Mouse (Mus musculus): ENCODE results near the gene Dusp5. TPM values are rescaled to one million over a fixed set of nuclear protein-coding genes. Genes with fewer than 3 reads are reported as not detected.

The Dusp5 gene
- polyA plus RNA-seq, 1 experiment from 2014 or later: 6.3 TPM

DNA sequence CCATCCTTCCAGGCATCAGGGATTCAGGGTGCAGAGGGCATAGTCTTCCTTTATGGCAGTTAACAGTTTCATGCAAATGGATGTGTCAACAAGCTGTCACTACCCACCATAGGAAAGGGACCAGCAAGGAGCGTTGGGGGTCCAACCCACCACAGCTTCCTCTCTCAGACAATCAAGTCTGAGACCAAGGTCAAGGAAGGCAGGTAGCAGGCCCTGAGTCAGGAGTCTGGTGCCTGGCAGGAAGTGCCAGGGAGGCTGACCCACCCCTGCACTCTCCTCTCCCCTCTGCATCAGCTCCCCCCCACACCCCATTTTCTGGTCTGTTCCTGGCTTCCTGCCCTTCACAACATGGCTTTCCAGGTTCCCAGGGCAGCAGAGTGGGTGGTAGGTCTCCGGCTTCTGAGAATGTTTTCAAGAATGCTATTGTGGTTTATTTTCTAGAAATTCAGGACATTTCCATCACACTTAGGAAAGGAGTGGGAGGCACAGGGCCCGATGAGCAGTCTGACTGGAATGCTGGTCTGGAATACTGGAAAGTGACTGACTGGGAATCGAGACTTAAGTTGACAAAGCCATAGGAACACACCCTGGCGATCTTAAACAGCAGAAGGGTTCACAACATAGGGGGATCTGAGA lies 26.2 kb downstream of the Dusp5 start:
- no peaks in the 10 kb centered on the region for H3K9me3 ChIP-seq (replicated peaks)
- WGBS: 86% methylated on average over 5 of the region's 5 CpGs
- H3K4me3 ChIP-seq: no peak overlapping the region
- no peaks in the 10 kb centered on the region for H3K36me3 ChIP-seq
- 0 out of 2 replicates have a peak overlapping the region, but pooled peaks have one; percentile 6 for H3K27ac ChIP-seq (replicated peaks)
- H3K4me1 ChIP-seq: peaks cover 18% of the 10 kb centered on the region
- DNase-seq (ENCODE audit: low spot score): no peak
- H3K27me3 ChIP-seq (ENCODE audit: low read depth, poor library complexity, severe bottlenecking): no peaks in the 10 kb centered on the region

GRCm38 (mm10) chr19:53556841-53557240 lies 27.9 kb downstream of the Dusp5 start:
- DNase-seq (ENCODE audit: low spot score): no peak
- no peak overlapping the region for H3K4me3 ChIP-seq
- H3K27ac ChIP-seq (replicated peaks): 0 out of 2 replicates have a peak overlapping the region, but pooled peaks have one; percentile 17
- H3K36me3 ChIP-seq: no peaks in the 10 kb centered on the region
- H3K9me3 ChIP-seq (replicated peaks): 0 out of 2 replicates have a peak, but pooled peaks cover 3% of the 10 kb centered on the region
- WGBS: 41% methylated on average over 6 of the region's 6 CpGs
- H3K27me3 ChIP-seq (ENCODE audit: low read depth, poor library complexity, severe bottlenecking): no peaks in the 10 kb centered on the region
- H3K4me1 ChIP-seq: peaks cover 18% of the 10 kb centered on the region

DNA sequence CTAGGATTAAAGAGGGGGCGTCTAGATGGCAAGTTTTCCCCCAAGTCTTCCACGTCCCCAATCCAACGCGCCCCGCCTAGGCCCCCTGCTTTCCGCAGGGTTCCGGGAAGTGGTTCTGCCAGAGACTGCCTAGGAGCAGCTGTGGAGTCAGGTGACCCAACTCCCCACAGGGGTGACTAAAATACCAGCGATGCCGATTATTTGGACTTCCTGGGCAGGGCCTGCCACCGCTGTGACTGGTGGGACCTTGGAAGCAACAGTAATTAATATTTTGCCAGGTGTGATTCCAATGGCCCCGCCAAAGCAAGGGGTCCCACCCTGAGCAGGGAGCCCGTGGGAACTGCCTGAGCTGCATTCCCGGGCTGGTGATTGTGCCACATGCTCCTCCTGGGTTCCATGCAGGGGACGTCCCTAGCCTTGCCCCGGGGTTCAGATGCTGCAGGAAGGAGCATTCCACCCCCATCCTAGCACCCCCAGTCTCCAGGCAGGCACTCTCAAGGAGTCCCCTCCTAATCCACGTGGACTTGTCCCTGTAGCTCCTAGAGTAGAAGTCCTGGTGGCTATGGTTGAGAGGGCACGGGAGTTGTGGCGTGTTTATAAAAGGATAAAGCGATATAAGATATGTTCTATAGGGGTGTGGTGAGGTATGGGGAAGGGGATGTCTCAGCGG lies 28.5 kb downstream of the Dusp5 start:
- DNase-seq (ENCODE audit: low spot score): peak; percentile 20
- peak overlapping the region; percentile 24 for H3K4me3 ChIP-seq
- peak overlapping the region; percentile 17; the same call in 1 of the 2 replicates for H3K27ac ChIP-seq (replicated peaks)
- 0 out of 2 replicates have a peak, but pooled peaks cover 3% of the 10 kb centered on the region for H3K9me3 ChIP-seq (replicated peaks)
- 43% methylated on average over 20 of the region's 20 CpGs for WGBS
- no peaks in the 10 kb centered on the region for H3K27me3 ChIP-seq (ENCODE audit: low read depth, poor library complexity, severe bottlenecking)
- H3K4me1 ChIP-seq: peaks cover 16% of the 10 kb centered on the region
- H3K36me3 ChIP-seq: no peaks in the 10 kb centered on the region

- no peak overlapping the region for H3K27ac ChIP-seq (replicated peaks)
- H3K36me3 ChIP-seq: no peaks in the 10 kb centered on the region
- no peaks in the 10 kb centered on the region for H3K27me3 ChIP-seq (ENCODE audit: low read depth, poor library complexity, severe bottlenecking)
- H3K4me1 ChIP-seq: peaks cover 16% of the 10 kb centered on the region
- H3K9me3 ChIP-seq (replicated peaks): 0 out of 2 replicates have a peak, but pooled peaks cover 3% of the 10 kb centered on the region
- 81% methylated on average over 3 of the region's 3 CpGs for WGBS
- DNase-seq (ENCODE audit: low spot score): no peak
- H3K4me3 ChIP-seq: no peak overlapping the region
Measured at GRCm38 (mm10) chr19:53560436-53560835, 31.5 kb downstream of the Dusp5 start.

- WGBS: 51% methylated on average over 4 of the region's 4 CpGs
- no peak for DNase-seq (ENCODE audit: low spot score)
- Histone ChIP-seq H3K4me1 (peaks cover 11% of the 10 kb centered on the region; the same call in 1 of the 2 replicates), H3K9me3 (replicated peaks) (0 out of 2 replicates have a peak, but pooled peaks cover 3% of the 10 kb centered on the region), H3K27me3 (ENCODE audit: low read depth, poor library complexity, severe bottlenecking) (no peaks in the 10 kb centered on the region), H3K4me3 (no peak overlapping the region), H3K27ac (replicated peaks) (peak overlapping the region; percentile 33), H3K36me3 (no peaks in the 10 kb centered on the region)
Measured at GRCm38 (mm10) chr19:53564174-53564573, 35.3 kb downstream of the Dusp5 start.

- no peak overlapping the region for H3K27ac ChIP-seq (replicated peaks)
- H3K27me3 ChIP-seq (ENCODE audit: low read depth, poor library complexity, severe bottlenecking): no peaks in the 10 kb centered on the region
- peaks cover 11% of the 10 kb centered on the region; the same call in 1 of the 2 replicates for H3K4me1 ChIP-seq
- no peaks in the 10 kb centered on the region for H3K9me3 ChIP-seq (replicated peaks)
- H3K4me3 ChIP-seq: no peak overlapping the region
- DNase-seq (ENCODE audit: low spot score): no peak
- WGBS: 93% methylated on average over 14 of the region's 14 CpGs
- no peaks in the 10 kb centered on the region for H3K36me3 ChIP-seq
Measured at GRCm38 (mm10) chr19:53565565-53566277, 36.8 kb downstream of the Dusp5 start.

DNA sequence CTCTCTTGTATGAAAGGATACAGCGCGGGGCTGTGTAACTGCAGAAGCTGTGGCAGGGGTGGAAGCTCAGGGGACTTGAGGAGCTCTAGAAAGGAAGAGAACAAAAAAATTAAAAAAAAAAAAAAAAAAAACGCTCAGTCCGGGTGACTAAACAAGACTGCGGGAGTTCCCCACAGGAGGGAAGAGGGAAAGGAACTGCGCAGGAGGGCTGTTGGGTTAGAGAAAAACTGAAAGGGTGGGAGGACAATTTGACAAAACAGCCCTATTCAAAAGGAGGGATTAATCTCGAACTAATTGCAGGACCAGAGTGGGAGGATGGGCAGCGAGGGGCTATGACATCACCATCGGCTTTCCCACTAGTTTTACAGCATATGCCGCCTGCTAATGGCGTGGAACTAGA lies 39.0 kb downstream of the Dusp5 start:
- Histone ChIP-seq H3K4me3 (no peak overlapping the region), H3K4me1 (peaks cover 11% of the 10 kb centered on the region; the same call in 1 of the 2 replicates), H3K9me3 (replicated peaks) (no peaks in the 10 kb centered on the region), H3K27ac (replicated peaks) (no peak overlapping the region), H3K36me3 (no peaks in the 10 kb centered on the region), H3K27me3 (ENCODE audit: low read depth, poor library complexity, severe bottlenecking) (no peaks in the 10 kb centered on the region)
- no peak for DNase-seq (ENCODE audit: low spot score)
- 23% methylated on average over 11 of the region's 11 CpGs for WGBS

DNA sequence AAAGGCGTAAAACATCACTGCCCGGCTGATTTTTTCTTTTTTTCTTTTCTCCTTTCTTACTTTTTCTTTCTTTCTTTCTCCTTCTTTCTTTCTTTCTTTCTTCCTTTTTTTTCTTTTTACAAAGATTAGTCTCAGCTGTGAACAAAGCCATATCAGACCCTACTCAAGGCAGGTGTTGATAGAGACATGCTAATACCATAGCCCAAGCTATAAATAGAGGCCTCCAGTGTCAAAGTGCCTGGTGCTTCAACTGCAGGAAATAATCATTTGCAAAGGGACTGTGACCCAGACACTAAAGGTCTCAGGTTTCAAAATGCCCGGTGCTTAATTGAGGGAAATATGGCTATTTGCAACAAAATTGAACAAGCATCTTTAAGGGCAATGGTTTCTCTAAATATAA lies 39.6 kb downstream of the Dusp5 start:
- Histone ChIP-seq H3K27ac (replicated peaks) (no peak overlapping the region), H3K4me3 (no peak overlapping the region), H3K36me3 (no peaks in the 10 kb centered on the region), H3K27me3 (ENCODE audit: low read depth, poor library complexity, severe bottlenecking) (no peaks in the 10 kb centered on the region), H3K4me1 (peaks cover 11% of the 10 kb centered on the region; the same call in 1 of the 2 replicates), H3K9me3 (replicated peaks) (no peaks in the 10 kb centered on the region)
- 88% methylated on average over 3 of the region's 3 CpGs for WGBS
- DNase-seq (ENCODE audit: low spot score): no peak

GRCm38 (mm10) chr19:53571056-53571455 lies 42.1 kb downstream of the Dusp5 start:
- WGBS: 90% methylated on average over 4 of the region's 4 CpGs
- Histone ChIP-seq H3K4me3 (no peak overlapping the region), H3K4me1 (peaks cover 12% of the 10 kb centered on the region; the same call in 1 of the 2 replicates), H3K9me3 (replicated peaks) (no peaks in the 10 kb centered on the region), H3K27me3 (ENCODE audit: low read depth, poor library complexity, severe bottlenecking) (no peaks in the 10 kb centered on the region), H3K27ac (replicated peaks) (no peak overlapping the region), H3K36me3 (no peaks in the 10 kb centered on the region)
- no peak for DNase-seq (ENCODE audit: low spot score)

- Histone ChIP-seq H3K36me3 (no peaks in the 10 kb centered on the region), H3K27ac (replicated peaks) (no peak overlapping the region), H3K27me3 (ENCODE audit: low read depth, poor library complexity, severe bottlenecking) (no peaks in the 10 kb centered on the region), H3K4me3 (no peak overlapping the region), H3K4me1 (peaks cover 16% of the 10 kb centered on the region), H3K9me3 (replicated peaks) (no peaks in the 10 kb centered on the region)
- no peak for DNase-seq (ENCODE audit: low spot score)
- 86% methylated on average over 18 of the region's 18 CpGs for WGBS
Measured at GRCm38 (mm10) chr19:53571501-53572428, 42.9 kb downstream of the Dusp5 start.

DNA sequence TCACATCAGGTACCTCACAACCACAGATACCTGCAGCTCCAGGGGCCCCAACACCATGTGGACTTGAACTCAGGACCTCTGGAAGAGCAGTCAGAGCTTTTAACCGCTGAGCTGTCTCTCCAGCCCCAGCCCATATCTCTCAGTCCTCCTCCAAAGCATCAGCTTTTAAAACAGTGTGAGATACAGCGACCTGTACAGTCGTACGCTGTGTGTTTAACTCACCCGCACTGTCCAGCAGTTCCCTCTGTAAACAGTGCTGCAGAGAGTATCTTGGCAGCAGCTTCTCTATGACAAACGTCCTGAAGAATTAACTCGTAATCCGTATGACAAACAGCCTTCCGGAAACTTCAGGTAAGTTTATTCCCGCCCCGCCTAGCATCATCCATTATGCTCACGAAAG lies 43.7 kb downstream of the Dusp5 start:
- H3K9me3 ChIP-seq (replicated peaks): no peaks in the 10 kb centered on the region
- H3K36me3 ChIP-seq: no peaks in the 10 kb centered on the region
- peaks cover 23% of the 10 kb centered on the region for H3K4me1 ChIP-seq
- H3K27me3 ChIP-seq (ENCODE audit: low read depth, poor library complexity, severe bottlenecking): no peaks in the 10 kb centered on the region
- 91% methylated on average over 12 of the region's 12 CpGs for WGBS
- no peak for DNase-seq (ENCODE audit: low spot score)
- H3K4me3 ChIP-seq: no peak overlapping the region
- H3K27ac ChIP-seq (replicated peaks): no peak overlapping the region

- WGBS: 94% methylated on average over 3 of the region's 3 CpGs
- no peak for DNase-seq (ENCODE audit: low spot score)
- H3K27ac ChIP-seq (replicated peaks): no peak overlapping the region
Measured at GRCm38 (mm10) chr19:53573151-53573550, 44.2 kb downstream of the Dusp5 start.

More at GRCm38 (mm10) chr19:53573151-53573550, 44.2 kb downstream of the Dusp5 start:
- Histone ChIP-seq H3K4me1 (peaks cover 21% of the 10 kb centered on the region), H3K27me3 (ENCODE audit: low read depth, poor library complexity, severe bottlenecking) (no peaks in the 10 kb centered on the region), H3K4me3 (no peak overlapping the region), H3K36me3 (no peaks in the 10 kb centered on the region), H3K9me3 (replicated peaks) (no peaks in the 10 kb centered on the region)

Measured in midbrain, embryonic 10.5 days (tissue).